Mouse (Mus musculus) olfactory bulb, adult 2 months (tissue): ENCODE data around the gene Atn1. TPM values are rescaled to one million over a fixed set of nuclear protein-coding genes. Genes with fewer than 3 reads are reported as not detected.

Experiments used
- H3K27ac ChIP-seq: fragments of 200-500 bp; 2 replicates; pipeline ENCODE4 v1.5.1; 2012; ENCODE audit warnings: low read depth, low read length; ENCODE audit not compliant: insufficient read depth
- H3K4me1 ChIP-seq: fragments of 200-500 bp; 2 replicates; pipeline ENCODE4 v1.6.1; 2012; ENCODE audit warnings: low read length; ENCODE audit not compliant: control insufficient read depth, insufficient read depth
- H3K4me3 ChIP-seq: fragments of 200-500 bp; 2 replicates; pipeline ENCODE4 v1.5.1; 2012; ENCODE audit warnings: mild to moderate bottlenecking, low read depth, low read length, moderate library complexity; ENCODE audit not compliant: insufficient read depth
- CTCF ChIP-seq: fragments of 200-500 bp; IDR thresholded peaks from 2 replicates; pipeline ENCODE4 v1.5.1; 2012; ENCODE audit warnings: low read depth, mild to moderate bottlenecking, low read length, moderate library complexity; ENCODE audit not compliant: insufficient read depth
- POLR2A ChIP-seq: fragments of 200-500 bp; IDR thresholded peaks from 2 replicates; pipeline ENCODE4 v1.6.1; 2012; ENCODE audit warnings: mild to moderate bottlenecking, low read depth, low read length, moderate library complexity; ENCODE audit not compliant: insufficient read depth
- WGBS: fragments of 180-500 bp; shearing (Covaris S2); methylation state at CpG from one replicate; pipeline ENCODE4 v1.1.7; 2018; 5-methylcytosine and 5-hydroxymethylcytosine counted together
- polyA plus RNA-seq: library from polyadenylated mRNA; stranded (reverse); fragments of >200 nt; gene quantifications from 2 replicates; pipeline ENCODE4 v1.2.4, GENCODE M21; 2012; ENCODE audit warnings: low replicate concordance; ENCODE audit not compliant: missing spikeins, insufficient read depth, insufficient read length

The Atn1 gene
- polyA plus RNA-seq, 1 experiment = not detected

- TF ChIP-seq POLR2A (no peak), CTCF (no peak)
- Histone ChIP-seq H3K27ac (no peak overlapping the region), H3K4me3 (no peak overlapping the region), H3K4me1 (no peaks in the 10 kb centered on the region; the same call in 1 of the 2 replicates)
- 87% methylated on average over 2 of the region's 2 CpGs for WGBS
Observed at GRCm38 (mm10) chr6:124704417-124704816, 51.9 kb downstream of the Atn1 start.

- Histone ChIP-seq H3K4me3 (no peak overlapping the region), H3K4me1 (no peaks in the 10 kb centered on the region; the same call in 1 of the 2 replicates), H3K27ac (no peak overlapping the region)
- TF ChIP-seq CTCF = no peak
- no peak for TF ChIP-seq POLR2A
- 66% methylated on average over 7 of the region's 7 CpGs for WGBS
Observed at GRCm38 (mm10) chr6:124703789-124704188, 52.5 kb downstream of the Atn1 start.

- H3K4me3 ChIP-seq = no peak overlapping the region
- H3K27ac ChIP-seq = no peak overlapping the region
- TF ChIP-seq CTCF (peak; percentile 28; the same call in 1 of the 2 replicates), POLR2A (no peak)
- 53% methylated on average over 3 of the region's 3 CpGs for WGBS
- H3K4me1 ChIP-seq = no peaks in the 10 kb centered on the region; the same call in 1 of the 2 replicates
Observed at GRCm38 (mm10) chr6:124702784-124703103, 53.6 kb downstream of the Atn1 start.

GRCm38 (mm10) chr6:124702102-124702783 is 54.1 kb downstream of the Atn1 start:
- no peak overlapping the region for H3K27ac ChIP-seq
- 88% methylated on average over 17 of the region's 17 CpGs for WGBS
- TF ChIP-seq POLR2A = no peak
- TF ChIP-seq CTCF = no peak

GRCm38 (mm10) chr6:124701338-124701737 is 55.0 kb downstream of the Atn1 start:
- 78% methylated on average over 8 of the region's 8 CpGs for WGBS
- H3K4me1 ChIP-seq = no peaks in the 10 kb centered on the region; the same call in 1 of the 2 replicates
- no peak overlapping the region for H3K27ac ChIP-seq
- no peak overlapping the region for H3K4me3 ChIP-seq
- TF ChIP-seq POLR2A = no peak
- TF ChIP-seq CTCF = no peak

More at GRCm38 (mm10) chr6:124702102-124702783, 54.1 kb downstream of the Atn1 start:
- no peak overlapping the region for H3K4me3 ChIP-seq
- no peaks in the 10 kb centered on the region; the same call in 1 of the 2 replicates for H3K4me1 ChIP-seq

- Histone ChIP-seq H3K4me1 (no peaks in the 10 kb centered on the region; the same call in 1 of the 2 replicates), H3K27ac (no peak overlapping the region), H3K4me3 (no peak overlapping the region)
- 60% methylated on average over 11 of the region's 11 CpGs for WGBS
- TF ChIP-seq POLR2A (no peak), CTCF (no peak)
Observed at GRCm38 (mm10) chr6:124699962-124700610, 56.2 kb downstream of the Atn1 start.

GRCm38 (mm10) chr6:124699366-124699765 is 57.0 kb downstream of the Atn1 start:
- 86% methylated on average over 4 of the region's 4 CpGs for WGBS
- Histone ChIP-seq H3K4me3 (no peak overlapping the region), H3K27ac (no peak overlapping the region), H3K4me1 (peaks cover 2% of the 10 kb centered on the region)
- TF ChIP-seq POLR2A = no peak
- TF ChIP-seq CTCF = no peak

GRCm38 (mm10) chr6:124698751-124699150 is 57.6 kb downstream of the Atn1 start:
- whole genome bisulfite sequencing = 88% methylated on average over 6 of the region's 6 CpGs
- TF ChIP-seq CTCF = no peak
- TF ChIP-seq POLR2A = no peak
- Histone ChIP-seq H3K4me1 (peaks cover 7% of the 10 kb centered on the region), H3K4me3 (no peak overlapping the region), H3K27ac (no peak overlapping the region)

- Histone ChIP-seq H3K4me3 (no peak overlapping the region), H3K27ac (no peak overlapping the region), H3K4me1 (peaks cover 9% of the 10 kb centered on the region)
- WGBS = 88% methylated on average over 7 of the region's 7 CpGs
- TF ChIP-seq CTCF = no peak
- TF ChIP-seq POLR2A = no peak
Observed at GRCm38 (mm10) chr6:124696441-124697150, 59.7 kb downstream of the Atn1 start.
